Mouse (Mus musculus): ENCODE measurements around the gene Hoxd11.

GRCm38 (mm10) chr2:74674881-74675665 lies 4.3 kb upstream of the Hoxd11 start, which contains the start of gene Hoxd12:
- TF ChIP-seq CTCF (IDR thresholded peaks at IDR 0.05; ENCODE audit: borderline replicate concordance, control insufficient read depth, extremely low read depth, insufficient read depth, low read length, poor library complexity) = no peak
- TF ChIP-seq POLR2A (IDR thresholded peaks at IDR 0.05; ENCODE audit: control insufficient read depth, extremely low read depth, insufficient read depth, low read length, poor library complexity) = no peak
